Mouse (Mus musculus) stomach, embryonic 14.5 days (tissue): ENCODE data around the gene Olfr90. TPM values are rescaled to one million over a fixed set of nuclear protein-coding genes. Genes with fewer than 3 reads are reported as not detected.

Experiments
- ATAC-seq: fragments of 200-750 bp; cut with Nextera tagmentation; 2 replicates; pipeline ENCODE4 v1.8.0; 2017; ENCODE audit warnings: low read depth, moderate TSS enrichment; ENCODE audit not compliant: insufficient number of reproducible peaks, insufficient read depth, low FRiP score
- H3K27ac ChIP-seq: fragments of 300-500 bp; sonication (generic); 2 replicates; pipeline ENCODE4 v1.5.1; 2014; ENCODE audit warnings: mild to moderate bottlenecking, low read length, moderate library complexity, mixed read lengths
- H3K27me3 ChIP-seq: fragments of 300-500 bp; sonication (generic); 2 replicates; pipeline ENCODE4 v1.6.1; 2014; ENCODE audit warnings: low read length, control low read depth, mixed read lengths; ENCODE audit not compliant: control insufficient read depth, insufficient read depth
- H3K36me3 ChIP-seq: fragments of 300-500 bp; sonication (generic); 2 replicates; pipeline ENCODE4 v1.6.1; 2014; ENCODE audit warnings: mild to moderate bottlenecking, control low read depth, low read length, moderate library complexity, mixed read lengths; ENCODE audit not compliant: control insufficient read depth, insufficient read depth
- H3K4me1 ChIP-seq: fragments of 300-500 bp; sonication (generic); 2 replicates; pipeline ENCODE4 v1.6.1; 2014; ENCODE audit warnings: low read length, control low read depth, mixed read lengths; ENCODE audit not compliant: control insufficient read depth, insufficient read depth
- H3K4me2 ChIP-seq: fragments of 300-500 bp; sonication (generic); replicated peaks from 2 replicates; pipeline ENCODE4 v1.6.1; 2014; ENCODE audit warnings: low read depth, low read length, control low read depth
- H3K4me3 ChIP-seq: fragments of 300-500 bp; sonication (generic); 2 replicates; pipeline ENCODE4 v1.5.1; 2014; ENCODE audit warnings: low read depth, low read length, control low read depth
- H3K9ac ChIP-seq: fragments of 300-500 bp; sonication (generic); replicated peaks from 2 replicates; pipeline ENCODE4 v1.6.1; 2014; ENCODE audit warnings: low read depth, mild to moderate bottlenecking, control low read depth, low read length, moderate library complexity, mixed read lengths
- H3K9me3 ChIP-seq: fragments of 300-500 bp; sonication (generic); 2 replicates; pipeline ENCODE4 v1.6.1; 2016; ENCODE audit warnings: low read depth, low read length, control low read depth; ENCODE audit not compliant: control insufficient read depth
- whole genome bisulfite sequencing: fragments of 180-500 bp; shearing (Covaris S2); extraction: QIAGEN DNeasy Blood & Tissue Kit; methylation state at CpG from one replicate; pipeline ENCODE4 v1.1.7; 2014; 5-methylcytosine and 5-hydroxymethylcytosine counted together
- polyA plus RNA-seq: library from polyadenylated mRNA; unstranded; fragments of >200 nt; fragmentation: Nextera tagmentation; extraction: Ambion mirVana; gene quantifications from 2 replicates; pipeline ENCODE4 v1.2.1, GENCODE M21; 2014

Olfr90 gene
- polyA plus RNA-seq, 1 experiment from 2014 or later, result not detected

GRCm38 (mm10) chr17:37050876-37051275 lies 37.4 kb downstream of the Olfr90 start:
- peak overlapping the region; percentile 84 for H3K4me2 ChIP-seq
- no peak for ATAC-seq

GRCm38 (mm10) chr17:37050399-37050798 lies 37.9 kb downstream of the Olfr90 start:
- 2% methylated on average over 22 of the region's 22 CpGs for WGBS
- ATAC-seq, result peak; percentile 20; the same call in 1 of the 2 replicates
- Histone ChIP-seq H3K4me3 (peak overlapping the region; percentile 55), H3K4me2 (peak overlapping the region; percentile 84), H3K9ac (peak overlapping the region; percentile 61), H3K9me3 (no peaks in the 10 kb centered on the region), H3K27me3 (no peaks in the 10 kb centered on the region), H3K27ac (no peak overlapping the region), H3K36me3 (peaks cover 9% of the 10 kb centered on the region; the same call in 1 of the 2 replicates), H3K4me1 (peaks cover 15% of the 10 kb centered on the region)

More at GRCm38 (mm10) chr17:37050876-37051275, 37.4 kb downstream of the Olfr90 start:
- peak overlapping the region; percentile 55 for H3K4me3 ChIP-seq
- peaks cover 12% of the 10 kb centered on the region; the same call in 1 of the 2 replicates for H3K36me3 ChIP-seq
- no peak overlapping the region for H3K27ac ChIP-seq
- no peaks in the 10 kb centered on the region for H3K27me3 ChIP-seq
- H3K9me3 ChIP-seq, result no peaks in the 10 kb centered on the region
- H3K4me1 ChIP-seq, result peaks cover 15% of the 10 kb centered on the region
- 5% methylated on average over 27 of the region's 27 CpGs for WGBS
- H3K9ac ChIP-seq, result peak overlapping the region; percentile 61

DNA sequence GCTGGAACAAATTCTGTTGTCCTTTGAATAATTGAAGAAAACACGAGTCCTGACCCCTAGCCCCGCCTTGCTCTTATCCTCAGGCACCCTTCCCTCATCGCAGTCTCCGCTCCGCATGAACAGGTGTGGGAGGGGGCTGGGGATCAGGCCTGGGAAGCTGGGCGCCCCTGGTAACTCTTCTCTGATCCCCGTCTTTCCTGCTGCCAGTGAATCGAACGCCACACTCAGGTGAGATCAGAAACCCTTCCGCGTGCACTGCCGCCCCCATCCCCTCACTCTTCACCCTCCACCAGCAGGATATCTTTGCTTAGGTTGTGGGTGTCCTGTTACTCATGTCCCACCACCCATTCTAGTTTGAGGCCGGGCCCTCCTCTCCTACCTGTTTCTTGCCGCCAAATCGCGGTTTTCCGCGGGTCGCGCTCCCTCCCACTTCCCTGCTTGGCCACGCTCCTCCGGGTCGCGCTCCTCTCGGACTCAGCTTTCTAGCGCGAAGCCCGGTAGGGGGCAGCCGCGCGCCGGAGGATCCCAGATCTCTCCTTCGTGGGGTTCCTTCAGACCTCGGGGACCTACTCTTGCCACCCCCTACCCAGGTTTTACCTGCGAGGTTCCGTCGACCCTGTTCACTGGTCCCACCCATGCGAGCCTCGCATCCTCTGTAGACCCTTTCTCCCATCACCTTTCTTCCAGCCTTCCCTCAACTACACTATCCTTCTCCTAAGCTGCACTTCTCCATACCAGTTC lies 38.6 kb downstream of the Olfr90 start:
- 5% methylated on average over 39 of the region's 39 CpGs for WGBS
- H3K27me3 ChIP-seq, result no peaks in the 10 kb centered on the region
- no peak for ATAC-seq
- H3K4me1 ChIP-seq, result peaks cover 15% of the 10 kb centered on the region
- H3K9me3 ChIP-seq, result no peaks in the 10 kb centered on the region
- peak overlapping the region; percentile 55 for H3K4me3 ChIP-seq
- no peak overlapping the region; the same call in 1 of the 2 replicates for H3K27ac ChIP-seq
- peak overlapping the region; percentile 84 for H3K4me2 ChIP-seq
- 0 out of 2 replicates have a peak overlapping the region, but pooled peaks have one; percentile 61 for H3K9ac ChIP-seq
- H3K36me3 ChIP-seq, result peaks cover 3% of the 10 kb centered on the region; the same call in 1 of the 2 replicates

DNA sequence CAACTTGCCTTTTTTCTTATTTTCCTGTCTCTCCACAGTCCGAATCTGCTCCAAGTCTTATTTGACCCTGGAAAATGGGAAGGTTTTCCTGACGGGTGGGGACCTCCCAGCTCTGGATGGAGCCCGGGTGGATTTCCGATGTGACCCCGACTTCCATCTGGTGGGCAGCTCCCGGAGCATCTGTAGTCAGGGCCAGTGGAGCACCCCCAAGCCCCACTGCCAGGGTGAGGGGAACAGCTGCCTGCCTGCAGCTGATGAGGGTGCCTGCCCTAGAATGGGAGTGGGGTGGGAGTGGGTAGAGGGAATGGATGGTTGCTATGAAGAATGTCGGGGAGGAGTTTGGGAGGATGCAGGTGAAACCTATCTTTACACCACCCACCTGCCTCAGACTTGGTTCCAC lies 39.9 kb downstream of the Olfr90 start:
- H3K4me1 ChIP-seq, result peaks cover 15% of the 10 kb centered on the region
- H3K27ac ChIP-seq, result no peak overlapping the region
- H3K4me3 ChIP-seq, result no peak overlapping the region
- no peaks in the 10 kb centered on the region for H3K36me3 ChIP-seq
- no peaks in the 10 kb centered on the region for H3K9me3 ChIP-seq
- WGBS, result 66% methylated on average over 7 of the region's 7 CpGs
- H3K27me3 ChIP-seq, result no peaks in the 10 kb centered on the region
- no peak overlapping the region for H3K9ac ChIP-seq
- H3K4me2 ChIP-seq, result no peak overlapping the region
- ATAC-seq, result no peak

DNA sequence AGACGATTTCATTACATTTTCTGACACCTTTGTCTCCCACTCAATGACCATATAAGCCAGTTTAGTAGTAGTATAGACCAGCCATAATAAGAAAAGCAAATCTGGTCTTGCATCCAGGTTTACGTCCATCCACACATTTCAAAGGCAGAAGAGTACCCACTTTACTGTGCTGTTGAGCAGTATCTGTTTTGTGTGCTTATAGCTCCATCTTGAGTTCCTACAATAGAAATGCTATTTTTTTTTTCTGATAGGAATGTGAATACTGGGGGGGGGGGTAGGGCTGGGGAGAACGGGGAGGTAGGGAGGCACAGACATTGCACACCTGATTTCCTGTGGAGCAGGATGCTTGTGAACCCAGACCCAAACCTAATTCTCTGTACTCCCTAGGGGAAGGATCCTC lies 40.3 kb downstream of the Olfr90 start:
- Histone ChIP-seq H3K27ac (no peak overlapping the region), H3K9ac (no peak overlapping the region)

GRCm38 (mm10) chr17:37047332-37047976 lies 40.8 kb downstream of the Olfr90 start:
- WGBS, result 23% methylated on average over 19 of the region's 19 CpGs
- no peak for ATAC-seq
- Histone ChIP-seq H3K4me3 (peak overlapping the region; percentile 79), H3K9ac (no peak overlapping the region), H3K4me1 (peaks cover 15% of the 10 kb centered on the region), H3K36me3 (no peaks in the 10 kb centered on the region), H3K27me3 (no peaks in the 10 kb centered on the region), H3K4me2 (peak overlapping the region; percentile 88), H3K9me3 (no peaks in the 10 kb centered on the region), H3K27ac (no peak overlapping the region)

More for the DNA sequence above, 40.3 kb downstream of the Olfr90 start:
- Histone ChIP-seq H3K27me3 (no peaks in the 10 kb centered on the region), H3K4me1 (peaks cover 15% of the 10 kb centered on the region), H3K9me3 (no peaks in the 10 kb centered on the region), H3K4me3 (no peak overlapping the region), H3K36me3 (no peaks in the 10 kb centered on the region), H3K4me2 (no peak overlapping the region)
- WGBS, result 36% methylated on average over 3 of the region's 3 CpGs
- no peak for ATAC-seq

DNA sequence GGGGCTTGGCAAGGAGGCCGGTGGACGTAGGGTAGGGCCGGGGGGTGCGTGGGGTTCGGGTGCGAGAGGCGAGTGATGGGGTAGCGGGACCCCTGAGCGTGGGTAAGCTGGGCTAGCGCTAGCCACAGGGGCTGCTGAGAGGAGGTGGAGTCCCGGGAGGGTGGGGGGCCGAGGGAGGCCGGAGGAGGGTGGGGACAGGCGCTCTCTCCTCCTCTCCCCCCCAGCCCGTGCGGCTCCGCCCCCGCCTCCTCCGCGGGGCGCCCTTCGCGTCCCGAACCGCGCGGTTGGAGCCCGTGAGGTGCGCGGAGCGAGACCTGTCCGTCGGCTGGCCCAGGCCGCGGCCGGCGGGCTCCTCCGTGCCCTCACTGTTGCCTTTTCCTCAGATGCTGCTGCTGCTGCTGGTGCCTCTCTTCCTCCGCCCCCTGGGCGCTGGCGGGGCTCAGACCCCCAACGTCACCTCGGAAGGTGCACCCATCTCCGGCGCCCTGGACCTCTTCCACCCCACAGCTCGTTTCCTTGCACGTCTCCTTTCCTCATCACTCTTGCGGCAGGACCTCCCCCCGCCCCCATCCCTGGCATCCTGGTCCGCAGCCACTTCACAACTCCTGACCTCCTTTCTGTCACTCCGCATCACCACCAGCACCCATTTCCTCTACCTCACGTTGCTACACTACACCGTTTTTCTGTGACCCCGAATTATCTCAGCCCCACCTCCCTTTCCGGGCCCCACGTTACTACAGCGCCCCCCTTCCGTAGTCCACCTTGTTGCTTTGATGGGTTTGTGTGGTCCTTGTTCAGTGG lies 41.8 kb downstream of the Olfr90 start:
- peaks cover 15% of the 10 kb centered on the region for H3K4me1 ChIP-seq
- peak overlapping the region; percentile 88 for H3K4me2 ChIP-seq
- no peaks in the 10 kb centered on the region for H3K27me3 ChIP-seq
- H3K9ac ChIP-seq, result peak overlapping the region; percentile 74
- H3K9me3 ChIP-seq, result no peaks in the 10 kb centered on the region
- WGBS, result under 1% methylated on average over 43 of the region's 58 CpGs
- peak overlapping the region; percentile 85 for H3K27ac ChIP-seq
- H3K36me3 ChIP-seq, result no peaks in the 10 kb centered on the region
- peak; percentile 60 for ATAC-seq
- H3K4me3 ChIP-seq, result peak overlapping the region; percentile 79
